ENCODE assay signal across 8 mouse cellular contexts in genomic region chr10:7809937-7810336, GRCm38 (mm10). TPM values are rescaled to one million over a fixed set of nuclear protein-coding genes. Genes with fewer than 3 reads are reported as not detected.
A peak's percentile ranks its signal among the peaks of the same experiment; 100 is the strongest.
DNase-seq lines count a peak whose midpoint lies in the region; ATAC-seq lines count a peak whose summit lies in the region.

No protein-coding gene starts in this region.

- no peaks in the 10 kb centered on the region for H3K27me3 ChIP-seq in splenic B cell, adult 2 months (ENCODE audit: control insufficient read depth, insufficient read depth, low read length, poor library complexity, severe bottlenecking)

- H3K36me3 ChIP-seq in splenic B cell, adult 2 months (ENCODE audit: control insufficient read depth, insufficient read depth, low read length, poor library complexity, severe bottlenecking): peaks cover 10% of the 10 kb centered on the region

- peak; percentile 75 for DNase-seq in gastrocnemius, adult 18-20 months (ENCODE audit: low spot score)
- DNase-seq in gastrocnemius, postnatal 4 days (ENCODE audit: low spot score in 2 of 2): no peak
- peak; percentile 75 for DNase-seq in ES-CJ7 (ENCODE audit: low read depth, low spot score)
- peak; percentile 67 to 79 for DNase-seq in cerebellum, postnatal 10 days
- DNase-seq in heart, postnatal 36 days: peak; percentile 29 to 55
- peak; percentile 44 for DNase-seq in layer of hippocampus, adult 9-11 months
- peak; percentile 83 for DNase-seq in splenic B cell, adult 2 months (ENCODE audit: low read depth, low spot score)

- intact Hi-C loops in heart, postnatal 36 days (cut with DNase I): loop anchor here (1.0 kb wide), 3 partner anchors 73 to 430 kb away; no protein-coding TSS in a partner anchor

- peak; percentile 98 for ATAC-seq in megakaryocyte progenitor cell, adult 5-6 weeks (replicated peaks; ENCODE audit: poor library complexity)

RNA-seq across cellular contexts. Expression of gene Ppil4, which starts 17.2 kb away (rescaled TPM):
- 10 to 100 TPM; 10.5 to 11.9 TPM for total RNA-seq in gastrocnemius, adult 18-20 months (2021)
- 10 to 100 TPM; 16.3 to 22.9 TPM for total RNA-seq in gastrocnemius, postnatal 4 days (2021)
- 10 to 100 TPM; 14.9 to 15.7 TPM for total RNA-seq in heart, postnatal 36 days (2021)
- total RNA-seq in megakaryocyte progenitor cell, adult 5-6 weeks (2015): 43.2 and 44.3 TPM in 2 replicates
- total RNA-seq in megakaryocyte progenitor cell, adult 5-6 weeks (2017): 72.9 and 87.3 TPM in 2 replicates

RNA-seq across cellular contexts. Expression of gene Ginm1, which starts 17.3 kb away (rescaled TPM):
- 100 to 1,000 TPM; 101 to 102 TPM for total RNA-seq in gastrocnemius, adult 18-20 months (2021)
- total RNA-seq in gastrocnemius, postnatal 4 days (2021): 10 to 100 TPM; 55.6 to 61.6 TPM
- 100 to 1,000 TPM; 111 to 119 TPM for total RNA-seq in heart, postnatal 36 days (2021)
- 34.2 and 39.8 TPM in 2 replicates for total RNA-seq in megakaryocyte progenitor cell, adult 5-6 weeks (2015)
- 35.7 and 48.8 TPM in 2 replicates for total RNA-seq in megakaryocyte progenitor cell, adult 5-6 weeks (2017)

RNA-seq across cellular contexts. Expression of gene Zc3h12d, which starts 22.3 kb away (rescaled TPM):
- under 1 TPM in 1 of 2 experiments, not detected in 1; 0.11 TPM for total RNA-seq in gastrocnemius, adult 18-20 months (2021)
- under 1 TPM; 0.16 to 0.22 TPM for total RNA-seq in gastrocnemius, postnatal 4 days (2021)
- total RNA-seq in heart, postnatal 36 days (2021): under 1 TPM; 0.38 to 0.42 TPM
- total RNA-seq in megakaryocyte progenitor cell, adult 5-6 weeks (2015): 0.22 TPM in 1 of 2 replicates, not detected in the other
- 0.17 TPM in 1 of 2 replicates, not detected in the other for total RNA-seq in megakaryocyte progenitor cell, adult 5-6 weeks (2017)

Comparison
In these comparisons a context has a peak if more than half of its experiments do, and no peak if none do; other contexts are left out.
1. DNase-seq: peak in gastrocnemius, adult 18-20 months (single experiment), ES-CJ7 (single experiment), cerebellum, postnatal 10 days (2 of 2), heart, postnatal 36 days (2 of 2), layer of hippocampus, adult 9-11 months (single experiment) and splenic B cell, adult 2 months (single experiment); none in gastrocnemius, postnatal 4 days (0 of 2).